Mouse (Mus musculus) testis, adult 2 months (tissue): ENCODE measurements around the gene Morc1. TPM values are rescaled to one million over a fixed set of nuclear protein-coding genes. Genes with fewer than 3 reads are reported as not detected.

Experiments
- H3K27ac ChIP-seq: fragments of 200-500 bp; 2 replicates; pipeline ENCODE4 v1.5.1; 2012; ENCODE audit warnings: low read depth, low read length; ENCODE audit not compliant: control insufficient read depth, insufficient read depth
- H3K27me3 ChIP-seq: fragments of 200-500 bp; 2 replicates; pipeline ENCODE4 v1.6.1; 2012; ENCODE audit warnings: mild to moderate bottlenecking, low read length, moderate library complexity; ENCODE audit not compliant: control insufficient read depth, insufficient read depth
- H3K36me3 ChIP-seq: fragments of 200-500 bp; 2 replicates; pipeline ENCODE4 v1.6.1; 2012; ENCODE audit warnings: mild to moderate bottlenecking, low read length; ENCODE audit not compliant: control insufficient read depth, insufficient read depth
- H3K4me1 ChIP-seq: fragments of 200-500 bp; 2 replicates; pipeline ENCODE4 v1.6.1; 2012; ENCODE audit warnings: low read length; ENCODE audit not compliant: control insufficient read depth, insufficient read depth
- H3K4me3 ChIP-seq: fragments of 200-500 bp; 2 replicates; pipeline ENCODE4 v1.5.1; 2012; ENCODE audit warnings: low read depth, mild to moderate bottlenecking, low read length, moderate library complexity, mixed read lengths; ENCODE audit not compliant: control insufficient read depth
- CTCF ChIP-seq: fragments of 200-500 bp; IDR thresholded peaks from 2 replicates; pipeline ENCODE4 v1.5.1; 2012; ENCODE audit warnings: low read depth, mild to moderate bottlenecking, inconsistent platforms, low read length, moderate library complexity; ENCODE audit not compliant: control insufficient read depth, insufficient read depth, insufficient replicate concordance
- POLR2A ChIP-seq: fragments of 200-500 bp; IDR thresholded peaks from 2 replicates; pipeline ENCODE4 v1.6.1; 2012; ENCODE audit warnings: low read depth, mild to moderate bottlenecking, inconsistent platforms, low read length, moderate library complexity; ENCODE audit not compliant: control insufficient read depth
- polyA plus RNA-seq: library from polyadenylated mRNA; depleted of rRNA; stranded (reverse); fragments of >200 nt; gene quantifications from 2 replicates; pipeline ENCODE4 v1.2.3, GENCODE M21; 2012

Gene Morc1
- polyA plus RNA-seq, 1 experiment = 1.0 TPM

GRCm38 (mm10) chr16:48627296-48627695 lies 196.3 kb downstream of the Morc1 start:
- no peak overlapping the region for H3K27ac ChIP-seq
- no peaks in the 10 kb centered on the region for H3K27me3 ChIP-seq
- H3K4me1 ChIP-seq = no peaks in the 10 kb centered on the region; the same call in 1 of the 2 replicates
- H3K4me3 ChIP-seq = no peak overlapping the region
- H3K36me3 ChIP-seq = no peaks in the 10 kb centered on the region
- no peak for TF ChIP-seq POLR2A
- no peak for TF ChIP-seq CTCF

- no peak overlapping the region for H3K27ac ChIP-seq
- no peaks in the 10 kb centered on the region; the same call in 1 of the 2 replicates for H3K4me1 ChIP-seq
- TF ChIP-seq CTCF = no peak
- no peak for TF ChIP-seq POLR2A
- no peaks in the 10 kb centered on the region for H3K36me3 ChIP-seq
- H3K4me3 ChIP-seq = no peak overlapping the region
- H3K27me3 ChIP-seq = no peaks in the 10 kb centered on the region
These were observed 198.7 kb downstream of the Morc1 start for GRCm38 (mm10) chr16:48629710-48630109.

GRCm38 (mm10) chr16:48630466-48630865 lies 199.4 kb downstream of the Morc1 start:
- no peak overlapping the region for H3K4me3 ChIP-seq
- no peak for TF ChIP-seq CTCF
- no peak for TF ChIP-seq POLR2A
- no peaks in the 10 kb centered on the region; the same call in 1 of the 2 replicates for H3K4me1 ChIP-seq
- no peak overlapping the region for H3K27ac ChIP-seq
- H3K36me3 ChIP-seq = no peaks in the 10 kb centered on the region
- H3K27me3 ChIP-seq = no peaks in the 10 kb centered on the region

- H3K36me3 ChIP-seq = no peaks in the 10 kb centered on the region
- no peak overlapping the region for H3K4me3 ChIP-seq
- TF ChIP-seq POLR2A = no peak
- no peak for TF ChIP-seq CTCF
- no peak overlapping the region for H3K27ac ChIP-seq
- H3K27me3 ChIP-seq = no peaks in the 10 kb centered on the region
- no peaks in the 10 kb centered on the region; the same call in 1 of the 2 replicates for H3K4me1 ChIP-seq
These were observed 201.3 kb downstream of the Morc1 start for GRCm38 (mm10) chr16:48632351-48632750.

GRCm38 (mm10) chr16:48646246-48646645 lies 215.2 kb downstream of the Morc1 start:
- no peaks in the 10 kb centered on the region for H3K27me3 ChIP-seq
- TF ChIP-seq POLR2A (no peak), CTCF (no peak)
- no peaks in the 10 kb centered on the region for H3K36me3 ChIP-seq

GRCm38 (mm10) chr16:48671696-48672095 lies 240.7 kb downstream of the Morc1 start:
- no peak for TF ChIP-seq CTCF
- TF ChIP-seq POLR2A = no peak
- no peaks in the 10 kb centered on the region for H3K36me3 ChIP-seq
- H3K27me3 ChIP-seq = no peaks in the 10 kb centered on the region
- H3K27ac ChIP-seq = no peak overlapping the region
- H3K4me3 ChIP-seq = no peak overlapping the region
- H3K4me1 ChIP-seq = no peaks in the 10 kb centered on the region

More at GRCm38 (mm10) chr16:48646246-48646645, 215.2 kb downstream of the Morc1 start:
- Histone ChIP-seq H3K4me1 (no peaks in the 10 kb centered on the region), H3K27ac (no peak overlapping the region), H3K4me3 (no peak overlapping the region)

- Histone ChIP-seq H3K27ac (no peak overlapping the region), H3K36me3 (no peaks in the 10 kb centered on the region), H3K4me1 (no peaks in the 10 kb centered on the region), H3K4me3 (no peak overlapping the region), H3K27me3 (no peaks in the 10 kb centered on the region)
- TF ChIP-seq CTCF = no peak
- TF ChIP-seq POLR2A = no peak
These were observed 241.6 kb downstream of the Morc1 start for GRCm38 (mm10) chr16:48672664-48673063.

GRCm38 (mm10) chr16:48675607-48676006 lies 244.6 kb downstream of the Morc1 start:
- H3K27me3 ChIP-seq = no peaks in the 10 kb centered on the region
- no peaks in the 10 kb centered on the region for H3K36me3 ChIP-seq
- no peaks in the 10 kb centered on the region for H3K4me1 ChIP-seq
- H3K27ac ChIP-seq = no peak overlapping the region
- no peak for TF ChIP-seq POLR2A
- peak; percentile 65; the same call in 1 of the 2 replicates for TF ChIP-seq CTCF
- no peak overlapping the region for H3K4me3 ChIP-seq
